Mouse (Mus musculus): ENCODE measurements around the gene Gemin8. TPM values are rescaled to one million over a fixed set of nuclear protein-coding genes. Genes with fewer than 3 reads are reported as not detected.

The Gemin8 gene
- total RNA-seq (2021): 1 to 10 TPM; 1.3 to 1.5 TPM
- long read RNA-seq, experiment 1, partial matches to known transcripts: 0 of 1 reads
- long read RNA-seq, experiment 1, other reads (novel, unspliced or antisense): 0 of 1 reads
- long read RNA-seq, experiment 2: 0 reads

DNA sequence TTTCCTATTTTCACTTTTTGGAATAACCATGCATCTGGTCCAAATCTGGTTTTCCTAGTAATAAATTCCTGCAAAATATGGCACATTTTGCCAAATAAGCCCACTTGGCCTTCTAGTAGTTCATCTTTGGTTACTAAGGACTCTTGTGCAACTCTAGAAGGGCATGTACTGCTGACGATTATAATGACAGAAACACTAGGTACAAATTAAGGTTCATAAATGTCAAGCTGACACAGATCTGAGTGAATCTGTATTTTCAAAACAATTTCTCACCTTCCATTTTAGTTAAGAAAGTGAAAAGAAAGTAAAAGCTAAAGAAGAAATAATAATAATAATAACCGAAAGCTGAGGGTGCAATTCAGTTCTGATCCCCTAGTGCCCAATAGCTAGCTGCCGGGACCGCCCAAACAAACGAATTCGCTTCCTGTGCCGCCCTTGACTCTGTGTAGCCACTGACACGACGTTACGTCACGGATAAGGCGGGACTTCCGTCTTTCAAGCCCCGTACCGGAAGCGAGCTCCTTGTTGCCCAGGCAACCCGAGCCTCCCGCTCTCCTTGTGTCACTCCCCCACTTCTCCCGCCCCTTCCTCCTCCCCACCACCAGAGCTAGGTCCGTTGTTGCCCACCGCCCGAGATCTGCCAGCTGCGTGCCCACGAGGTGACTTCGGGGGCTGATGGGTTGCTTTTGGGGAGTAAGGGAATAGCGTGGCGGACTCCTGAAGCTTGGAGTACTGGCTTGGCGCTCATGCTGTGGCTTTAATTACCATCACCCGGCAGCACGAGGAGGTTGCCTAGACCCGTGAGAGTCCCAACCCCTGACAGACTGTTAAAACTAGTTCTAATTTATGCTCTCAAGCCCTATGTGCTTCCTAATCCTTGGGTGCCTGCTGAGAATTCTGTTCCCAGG, at the start of gene Gemin8:
TSS of gene Gemin8 (plus strand) at position 563 of the 908 bp plus-strand sequence.
- DNase-seq: peak; percentile 92
- intact Hi-C loops (cut with DNase I; ENCODE audit: low total_unique reads): loop anchor here (5.0 kb wide), 1 partner anchor 482 kb away; no protein-coding TSS in a partner anchor

DNA sequence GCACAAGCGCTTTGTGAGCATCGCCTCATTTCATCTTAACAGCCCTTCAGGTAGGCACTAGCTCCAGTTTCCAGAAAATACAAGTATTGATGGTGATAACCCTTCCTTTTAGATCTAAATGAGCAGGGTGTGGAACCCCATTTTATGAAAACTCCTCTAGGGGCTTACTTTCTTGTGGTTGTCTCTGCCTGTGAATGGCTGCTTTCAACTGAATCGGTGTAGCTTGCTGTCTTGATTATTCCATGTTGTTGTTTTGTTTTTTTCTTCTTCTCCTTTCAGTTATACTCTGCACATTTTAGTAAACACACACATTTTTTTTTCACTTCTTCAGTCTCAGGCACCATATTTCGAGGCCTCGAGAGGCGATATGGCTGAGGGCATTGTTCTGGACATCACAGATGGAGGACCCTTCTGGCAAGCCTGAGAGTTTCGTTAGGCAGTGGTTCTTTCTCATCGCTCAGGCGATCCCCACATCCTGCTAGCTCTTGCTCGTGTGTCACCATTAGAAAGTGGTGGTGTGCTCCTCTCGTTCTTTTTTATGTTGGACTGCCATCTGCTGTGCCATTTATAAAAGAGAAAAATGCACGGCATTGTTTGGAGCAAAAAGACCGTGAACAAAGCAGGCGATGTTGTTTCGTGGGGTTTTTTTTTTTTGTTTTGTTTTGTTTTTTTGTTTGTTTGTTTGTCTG, 23.0 kb upstream of the Gemin8 start:
- intact Hi-C loops (cut with DNase I; ENCODE audit: low total_unique reads): no loop called here
- no peak for DNase-seq

DNA sequence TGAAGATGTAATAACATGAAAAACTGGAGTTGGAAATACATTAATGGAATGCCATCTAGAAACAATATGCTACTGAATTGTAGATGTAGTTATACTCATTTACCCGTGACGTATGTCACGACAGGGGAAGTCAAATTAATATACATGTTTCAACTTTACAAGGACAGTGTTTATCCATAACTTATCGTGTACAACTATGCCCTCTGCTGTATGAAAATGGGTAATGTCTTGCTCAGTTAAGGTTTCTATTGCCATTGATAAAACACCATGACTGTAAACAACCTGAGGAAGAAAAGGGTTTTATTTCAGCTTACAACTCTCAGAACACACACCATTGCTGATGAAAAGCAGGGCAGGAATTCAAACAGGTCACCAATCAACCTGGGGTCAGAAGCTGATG, 7.5 kb upstream of the Gemin8 start:
- intact Hi-C loops (cut with DNase I; ENCODE audit: low total_unique reads): no loop called here

DNA sequence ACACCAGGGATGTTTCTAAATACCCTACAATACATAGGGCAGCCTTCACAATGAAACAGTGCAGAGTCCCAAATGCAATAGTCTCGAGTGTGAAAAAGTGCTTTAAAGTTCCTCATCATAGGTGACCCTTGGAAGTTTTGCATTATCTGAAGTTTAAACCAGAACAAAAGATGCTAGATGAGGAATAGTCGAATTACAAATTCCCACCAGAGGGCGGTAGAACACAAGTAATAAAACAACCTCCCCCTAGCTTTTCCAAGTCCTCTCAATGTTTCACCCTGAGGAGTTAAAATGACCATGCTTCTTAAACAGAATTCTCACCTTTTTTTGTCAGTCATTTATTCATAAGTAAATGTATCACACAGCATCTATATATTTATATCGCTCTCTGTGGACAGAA, 2.9 kb upstream of the Gemin8 start:
- DNase-seq: no peak

More for the DNA sequence above, 7.5 kb upstream of the Gemin8 start:
- no peak for DNase-seq

DNA sequence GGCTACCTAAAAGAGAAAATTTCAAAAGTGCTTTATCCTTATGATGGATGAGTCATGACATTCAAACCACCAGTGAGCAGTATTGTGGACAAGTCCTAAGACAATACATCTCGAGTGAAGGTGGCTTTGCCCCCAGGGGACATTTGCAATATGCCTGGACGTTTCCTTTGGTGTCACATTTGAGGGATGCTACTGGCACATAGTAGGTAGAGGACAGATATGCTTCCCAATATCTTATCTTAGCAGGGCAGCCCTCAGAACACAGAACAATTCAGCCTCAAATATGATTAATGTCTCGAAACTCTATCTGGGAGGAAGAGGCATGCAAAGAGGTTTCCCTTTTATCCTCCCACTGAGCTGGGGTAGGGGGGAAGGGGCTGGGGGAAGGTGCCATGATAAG, 2.3 kb upstream of the Gemin8 start:
- no peak for DNase-seq
- intact Hi-C loops (cut with DNase I; ENCODE audit: low total_unique reads): loop anchor here (5.0 kb wide), 1 partner anchor 484 kb away; no protein-coding TSS in a partner anchor

More for the DNA sequence above, 2.9 kb upstream of the Gemin8 start:
- intact Hi-C loops (cut with DNase I; ENCODE audit: low total_unique reads): loop anchor here (5.0 kb wide), 1 partner anchor 485 kb away; no protein-coding TSS in a partner anchor

DNA sequence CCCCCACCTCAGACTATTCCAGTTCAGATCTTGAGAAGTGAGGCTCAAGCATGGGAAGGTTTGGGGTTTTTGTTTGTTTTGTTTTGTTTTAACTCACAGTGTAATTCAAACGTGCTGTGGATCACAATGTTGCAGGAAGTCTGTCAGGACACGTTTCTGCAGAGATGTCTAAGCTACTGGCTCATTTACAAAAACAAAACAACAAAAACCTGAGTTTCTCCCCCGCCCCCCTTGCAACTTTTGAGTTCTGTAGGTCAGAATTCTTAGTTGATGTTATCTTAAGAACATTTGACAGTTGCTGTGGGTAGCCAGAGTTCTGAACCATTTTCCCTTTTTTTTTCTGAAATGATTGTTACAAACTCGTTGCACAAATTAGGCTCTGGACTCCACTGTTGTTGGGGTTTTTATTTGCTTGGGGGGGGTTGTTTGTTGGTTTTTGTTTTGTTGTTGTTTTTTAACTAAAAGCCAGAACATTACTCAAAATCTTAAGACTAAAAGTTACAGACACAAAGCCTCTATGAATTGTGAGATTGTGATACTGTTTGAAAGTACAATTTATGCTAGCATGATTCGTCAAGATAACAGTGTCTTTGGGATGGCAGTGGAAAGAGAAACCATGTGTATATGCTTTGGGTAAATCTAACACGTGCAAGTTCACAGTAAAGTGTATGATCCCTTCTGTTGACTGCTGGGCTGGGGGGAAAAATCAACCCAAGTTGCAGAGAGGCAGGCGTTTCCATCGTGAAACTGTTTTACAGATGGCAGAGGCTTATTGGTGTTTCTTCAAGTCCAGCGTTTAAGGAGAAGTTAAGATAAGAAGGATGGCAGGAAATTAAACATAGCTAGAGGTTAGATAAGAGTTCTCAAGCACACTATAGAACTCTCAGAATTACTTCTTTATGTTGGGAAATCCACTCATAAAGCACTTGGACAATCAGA, 815 bp downstream of the Gemin8 start:
- intact Hi-C loops (cut with DNase I; ENCODE audit: low total_unique reads): no loop called here
- DNase-seq: no peak

DNA sequence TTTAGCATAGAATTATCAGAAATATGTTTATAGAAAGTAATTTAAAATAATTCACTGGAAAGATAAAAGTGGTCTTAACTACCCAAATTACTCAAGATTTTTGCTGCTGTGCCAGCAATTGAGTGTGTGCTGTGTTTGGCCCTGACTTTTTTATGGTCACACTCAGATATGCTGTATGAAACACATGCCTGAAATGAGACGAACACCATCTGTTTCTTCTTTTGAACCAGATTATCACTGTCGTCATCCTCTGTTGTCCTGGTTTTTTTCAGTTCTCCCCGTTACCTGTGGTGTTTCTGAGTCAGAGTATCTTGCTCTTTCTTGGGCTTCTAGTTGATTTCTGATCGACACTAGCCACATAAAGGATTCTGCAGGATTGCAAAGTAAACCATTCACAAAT, 1.8 kb downstream of the Gemin8 start:
- intact Hi-C loops (cut with DNase I; ENCODE audit: low total_unique reads): no loop called here
- DNase-seq: no peak

DNA sequence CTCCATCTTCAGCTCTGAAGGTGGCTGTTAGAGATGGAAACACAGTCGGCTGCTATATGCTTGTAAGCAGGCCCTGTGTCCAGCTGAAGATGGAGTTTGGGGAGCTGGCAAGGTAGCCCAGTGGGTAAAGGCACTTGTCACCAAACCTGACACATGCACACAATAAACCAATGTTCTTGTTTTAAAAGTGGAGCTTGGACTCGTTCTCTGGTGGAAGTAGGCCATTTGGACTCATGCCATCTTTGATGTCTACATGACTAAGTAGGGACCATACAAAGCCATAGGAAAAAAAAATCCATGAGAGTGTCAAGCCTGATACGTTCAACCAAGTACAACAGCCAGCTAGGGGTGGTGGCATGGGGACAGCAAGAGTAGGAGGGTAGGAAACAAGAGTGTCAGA, 2.4 kb downstream of the Gemin8 start:
- DNase-seq: no peak
- intact Hi-C loops (cut with DNase I; ENCODE audit: low total_unique reads): no loop called here

DNA sequence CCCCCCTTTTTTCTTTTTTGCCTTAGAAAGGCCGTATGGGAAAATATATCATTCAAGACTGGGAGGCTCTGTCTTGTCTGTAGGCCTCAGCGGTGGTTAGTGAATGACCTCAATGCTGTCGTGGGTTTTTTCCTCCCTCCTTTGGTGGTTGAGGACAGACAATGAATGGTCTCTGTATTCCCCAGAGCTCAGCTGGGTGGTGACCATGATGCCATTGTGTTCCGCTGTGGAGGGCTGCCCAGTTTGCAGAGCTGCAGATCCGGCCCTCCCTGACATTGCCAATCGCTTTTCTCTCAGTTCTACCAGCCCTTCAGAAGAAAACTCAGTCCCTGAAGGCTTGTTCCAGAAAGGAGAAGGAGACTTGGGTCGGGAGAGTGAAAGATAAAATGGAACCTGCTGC, 3.5 kb downstream of the Gemin8 start:
- DNase-seq: no peak
- intact Hi-C loops (cut with DNase I; ENCODE audit: low total_unique reads): no loop called here

DNA sequence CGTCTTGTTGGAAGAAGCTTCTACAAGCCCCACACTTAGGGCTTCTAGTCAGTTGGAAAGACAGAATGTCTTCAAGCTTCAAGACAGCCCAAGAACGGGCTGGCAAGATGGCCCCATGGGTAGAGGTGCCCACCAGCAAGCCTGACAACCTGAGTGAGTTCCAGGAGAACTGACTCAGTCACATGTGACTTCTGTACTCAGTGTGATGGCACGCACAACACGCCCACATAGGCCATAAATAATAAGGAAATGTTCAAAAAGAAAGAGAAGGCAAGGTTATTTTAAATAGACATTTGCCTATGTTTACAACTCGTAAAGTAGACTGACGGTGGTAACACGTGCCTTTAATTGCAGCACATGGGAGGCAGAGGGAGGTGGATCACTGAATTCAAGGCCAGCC, 7.7 kb downstream of the Gemin8 start:
- intact Hi-C loops (cut with DNase I; ENCODE audit: low total_unique reads): no loop called here
- no peak for DNase-seq

DNA sequence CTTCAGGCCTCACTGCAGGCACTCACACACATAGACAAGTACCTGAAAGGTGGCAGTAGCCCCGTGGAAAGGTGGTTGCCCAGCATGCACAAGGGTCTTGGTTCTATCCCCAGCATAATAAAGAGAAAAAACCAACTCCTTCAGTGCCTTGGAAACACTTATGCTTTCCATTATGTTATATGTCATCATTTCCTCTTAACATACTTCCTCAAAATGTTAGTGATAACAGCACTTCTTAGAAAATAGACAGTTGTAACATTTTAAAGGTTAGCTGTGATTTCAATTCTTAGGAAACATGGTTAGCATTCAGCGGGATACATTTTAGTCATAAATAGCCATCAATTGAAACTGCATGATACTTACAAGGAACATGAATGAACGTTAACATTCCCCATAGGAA, 12.8 kb downstream of the Gemin8 start:
- no peak for DNase-seq

DNA sequence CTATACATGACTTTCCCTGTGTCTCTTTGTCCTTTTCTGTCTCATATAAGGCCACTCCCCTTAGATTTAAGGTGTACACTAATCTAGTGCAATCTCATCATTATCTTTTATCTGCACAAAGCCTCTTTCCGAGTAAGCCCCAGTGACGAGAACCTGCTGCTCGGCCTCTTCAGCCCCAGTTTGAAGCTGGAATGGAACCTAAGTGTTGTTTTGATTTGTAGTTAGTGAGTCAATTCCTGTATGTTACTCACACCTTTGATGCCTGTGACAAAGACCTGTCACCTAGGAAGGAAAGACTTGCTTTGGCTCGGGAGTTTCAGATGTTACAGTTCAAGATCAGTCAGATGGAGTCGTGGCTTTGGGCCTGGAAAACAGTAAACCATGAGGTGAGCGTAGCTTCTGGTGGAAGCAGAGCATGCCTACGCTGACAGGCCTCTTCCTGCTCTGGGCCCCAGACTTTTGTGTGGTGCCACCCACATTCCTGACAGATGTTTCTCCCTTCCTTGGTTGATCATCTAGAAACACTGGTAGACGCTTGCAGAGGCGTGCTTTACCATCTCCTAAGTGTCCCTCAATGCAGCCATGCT, 15.2 kb downstream of the Gemin8 start:
- intact Hi-C loops (cut with DNase I; ENCODE audit: low total_unique reads): no loop called here

More for the DNA sequence above, 12.8 kb downstream of the Gemin8 start:
- intact Hi-C loops (cut with DNase I; ENCODE audit: low total_unique reads): no loop called here

DNA sequence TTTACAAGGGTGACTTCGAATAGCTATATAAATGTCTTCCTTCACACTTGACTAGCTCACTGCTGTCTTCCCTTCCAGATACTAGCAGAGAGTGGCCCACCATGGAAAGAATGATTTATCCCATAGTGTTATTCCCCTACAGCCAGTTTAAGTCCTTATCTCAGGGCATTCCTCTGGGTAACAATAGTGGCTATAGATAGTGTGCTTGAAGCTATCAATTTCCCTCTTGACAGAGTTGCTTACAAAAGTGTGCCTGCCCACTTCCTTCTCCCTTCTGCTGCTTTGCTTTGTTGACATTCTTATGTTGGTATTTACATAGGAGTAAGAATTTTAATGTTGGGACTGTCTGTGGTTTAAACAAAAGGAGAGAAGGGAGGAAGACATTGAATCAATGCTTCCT, 17.5 kb downstream of the Gemin8 start:
- DNase-seq: no peak

More for the DNA sequence above, 15.2 kb downstream of the Gemin8 start:
- no peak for DNase-seq

DNA sequence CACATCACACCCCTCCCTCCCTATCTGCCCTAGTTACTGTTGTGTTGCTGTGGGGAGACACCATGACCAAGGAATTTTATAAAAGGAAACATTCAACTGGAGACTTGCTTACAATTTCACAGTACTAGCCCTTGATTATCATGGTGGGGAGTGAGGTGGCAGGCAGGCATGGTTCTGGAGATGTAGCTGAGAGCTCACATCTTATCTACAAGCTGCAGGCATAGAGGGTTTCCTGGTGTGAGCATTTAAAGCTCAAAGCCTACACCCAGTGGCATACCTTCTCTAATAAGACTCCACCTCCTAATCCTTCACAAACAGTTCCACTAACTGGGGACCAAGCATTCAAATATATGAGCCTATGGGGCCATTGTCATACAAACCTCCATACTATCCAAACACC, 26.1 kb downstream of the Gemin8 start:
- intact Hi-C loops (cut with DNase I; ENCODE audit: low total_unique reads): no loop called here
- no peak for DNase-seq

More for the DNA sequence above, 17.5 kb downstream of the Gemin8 start:
- intact Hi-C loops (cut with DNase I; ENCODE audit: low total_unique reads): no loop called here

DNA sequence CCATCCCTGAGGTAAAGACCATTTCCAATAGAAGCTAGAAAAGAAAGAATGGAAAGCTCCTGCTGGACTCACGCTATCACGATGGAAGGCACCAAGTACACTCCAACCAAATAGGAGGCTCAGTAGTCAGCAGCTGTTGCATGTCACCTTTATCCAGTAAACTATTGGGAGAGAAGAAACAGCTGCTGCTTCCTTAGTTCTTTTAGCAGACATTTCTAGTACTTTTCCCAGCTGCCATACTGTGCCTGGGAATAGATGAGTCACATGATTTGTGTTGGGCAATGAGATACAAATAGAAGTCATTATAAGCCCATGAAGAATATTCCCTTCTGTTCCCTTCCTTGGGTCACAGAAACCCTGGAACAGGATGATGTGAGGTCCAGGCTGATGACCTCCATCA, 28.0 kb downstream of the Gemin8 start:
- DNase-seq: no peak
- intact Hi-C loops (cut with DNase I; ENCODE audit: low total_unique reads): no loop called here

DNA sequence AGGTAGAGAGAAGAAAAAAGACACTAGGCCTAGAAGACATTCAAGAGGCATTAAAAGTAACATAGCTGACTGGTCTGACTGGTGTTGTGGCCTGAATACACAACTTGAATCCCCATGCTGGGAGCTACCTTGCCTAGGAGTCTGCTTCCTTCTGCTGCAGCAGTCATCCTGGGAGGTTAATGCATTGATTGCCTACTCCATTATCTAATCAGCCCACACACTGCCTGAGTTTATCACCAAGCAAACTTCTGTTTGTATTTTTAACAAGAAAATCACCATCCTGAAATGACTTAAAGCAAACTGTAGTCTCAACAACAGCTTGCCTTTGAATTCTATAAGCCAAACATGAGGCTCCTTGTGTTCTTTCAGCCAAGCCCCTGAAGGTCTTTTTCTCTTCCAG, 29.6 kb downstream of the Gemin8 start:
- intact Hi-C loops (cut with DNase I; ENCODE audit: low total_unique reads): no loop called here
- no peak for DNase-seq

DNA sequence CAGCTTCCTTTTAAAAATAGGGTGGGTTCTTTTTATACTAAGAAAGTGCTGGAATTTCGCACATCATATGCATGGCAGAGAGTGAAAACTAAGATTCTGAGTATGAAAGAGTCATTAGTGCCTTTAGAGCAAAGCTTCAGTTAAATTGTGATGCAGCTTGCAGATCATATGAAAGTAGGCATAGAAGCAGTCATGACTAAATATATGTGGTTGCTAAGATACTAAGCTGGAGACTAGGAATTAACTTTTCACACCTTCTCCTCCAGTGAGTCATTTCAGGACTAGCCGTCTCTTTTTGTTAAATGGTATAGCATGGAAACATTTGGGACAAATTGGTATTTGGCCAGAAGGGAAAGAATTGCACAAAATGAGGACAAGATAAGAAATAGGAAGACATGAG, 44.3 kb downstream of the Gemin8 start:
- DNase-seq: no peak
- intact Hi-C loops (cut with DNase I; ENCODE audit: low total_unique reads): no loop called here

DNA sequence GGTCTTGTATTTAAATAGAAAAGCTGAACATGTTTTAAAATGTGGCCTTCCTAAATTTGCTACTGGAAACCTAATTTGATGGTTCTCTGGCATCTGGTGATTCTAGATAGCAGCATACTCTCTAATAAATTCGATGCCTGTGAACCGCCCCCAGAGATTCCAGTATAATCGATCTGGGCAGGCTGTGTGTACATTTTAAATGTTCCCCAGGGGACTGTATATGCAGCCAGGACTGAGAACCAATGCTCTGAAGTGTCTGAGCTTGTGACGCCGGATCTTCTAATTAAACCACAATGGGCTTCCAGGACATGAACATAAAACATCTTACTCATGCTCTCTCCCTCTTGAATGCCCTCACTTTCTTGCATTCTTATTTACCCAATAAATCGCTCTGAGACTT, 46.0 kb downstream of the Gemin8 start:
- intact Hi-C loops (cut with DNase I; ENCODE audit: low total_unique reads): no loop called here

DNA sequence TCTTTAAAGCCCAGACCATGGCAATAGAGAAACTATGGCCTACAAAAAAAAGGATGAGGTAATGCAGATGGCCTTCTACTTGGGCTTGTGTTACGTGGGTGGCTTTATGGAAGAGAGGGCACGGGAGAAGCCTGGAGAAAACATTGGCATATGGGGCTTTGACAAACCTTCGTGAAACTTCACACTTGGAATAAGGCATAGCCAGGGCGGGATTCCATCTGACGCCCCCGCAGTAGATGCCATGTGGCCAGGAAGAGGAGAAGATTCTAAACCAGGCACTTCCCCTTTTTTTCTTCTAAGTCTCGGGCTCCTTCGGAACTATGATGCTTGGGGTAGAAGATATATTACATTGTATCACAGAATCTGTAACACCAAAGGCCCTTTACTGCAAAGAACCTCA, 46.5 kb downstream of the Gemin8 start:
- DNase-seq: no peak
- intact Hi-C loops (cut with DNase I; ENCODE audit: low total_unique reads): no loop called here

More for the DNA sequence above, 46.0 kb downstream of the Gemin8 start:
- DNase-seq: no peak
